Mouse (Mus musculus) layer of hippocampus, postnatal 14 days (tissue): ENCODE measurements around the gene Sptb. TPM values are rescaled to one million over a fixed set of nuclear protein-coding genes. Genes with fewer than 3 reads are reported as not detected.

Experiments used
- DNase-seq, 2 experiments: peaks; one replicate each; pipeline ENCODE4 v3.0.0; 2021 to 2022; ENCODE audit warnings: low spot score in 2 of 2, mixed read lengths in 1 of 2
- total RNA-seq, 2 experiments: library from RNA; stranded (reverse); gene quantifications; 2 replicates each; pipeline ENCODE4 v1.2.3; 2021

Sptb gene
- total RNA-seq, 2 experiments from 2014 or later = 86.2 to 86.6 TPM

- DNase-seq = no peak
These were observed 35.0 kb downstream of the Sptb start for GRCm38 (mm10) chr12:76675364-76675763.

DNA sequence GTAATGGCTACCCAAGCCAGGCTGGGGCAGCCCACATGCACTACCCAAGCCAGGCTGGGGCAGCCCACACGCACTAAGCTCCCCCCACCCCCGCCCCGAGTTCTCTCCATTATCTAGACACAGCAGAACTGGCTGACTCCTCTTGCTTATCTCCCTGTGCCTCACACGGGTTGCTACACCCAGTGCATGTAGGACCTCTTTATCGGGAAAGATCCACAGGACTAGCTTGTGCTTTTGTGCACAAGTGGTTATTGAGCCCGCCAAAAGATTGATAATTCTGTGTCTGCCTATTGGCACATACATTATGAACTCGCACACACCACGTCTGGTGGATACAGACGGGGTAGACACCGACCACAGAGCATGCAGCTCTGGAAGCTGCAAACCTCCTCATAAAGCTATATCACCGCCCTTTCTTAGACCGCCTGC lies 36.5 kb downstream of the Sptb start:
- no peak for DNase-seq

GRCm38 (mm10) chr12:76672008-76672407 lies 38.3 kb downstream of the Sptb start:
- no peak for DNase-seq

GRCm38 (mm10) chr12:76670533-76671086 lies 39.7 kb downstream of the Sptb start:
- no peak for DNase-seq

DNA sequence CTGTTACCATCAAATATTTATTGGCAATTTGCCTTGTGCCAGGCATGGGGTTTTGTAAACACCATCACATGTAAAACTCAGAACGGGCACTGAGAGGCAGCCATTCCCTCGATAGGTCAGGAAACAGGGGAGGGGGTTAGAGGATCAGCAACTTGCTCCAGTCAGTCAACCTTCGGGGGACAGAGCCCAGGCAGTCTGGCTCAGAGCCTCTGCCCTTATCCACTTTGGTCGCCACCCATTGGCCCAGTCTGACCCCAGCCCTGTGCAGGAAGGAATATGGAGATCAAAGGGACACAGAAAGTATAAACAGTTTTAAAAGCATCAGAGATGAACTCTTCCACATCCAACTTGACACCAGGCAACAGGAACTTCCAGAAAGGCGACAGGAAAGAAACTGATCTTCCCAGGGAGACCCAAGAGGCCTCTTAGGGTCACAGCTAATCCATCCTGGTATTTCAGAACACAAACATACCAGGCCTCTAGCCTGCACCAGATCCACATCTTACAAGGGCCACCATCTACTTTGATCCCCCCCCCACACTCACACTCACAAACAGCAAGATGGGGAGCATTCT lies 40.3 kb downstream of the Sptb start:
- no peak for DNase-seq

- DNase-seq = no peak
These were observed 41.5 kb downstream of the Sptb start for GRCm38 (mm10) chr12:76668654-76669419.

GRCm38 (mm10) chr12:76651788-76652345 lies 58.5 kb downstream of the Sptb start:
- DNase-seq = no peak

- DNase-seq = peak; percentile 65 to 70
These were observed 60.3 kb downstream of the Sptb start for GRCm38 (mm10) chr12:76649708-76650687.

DNA sequence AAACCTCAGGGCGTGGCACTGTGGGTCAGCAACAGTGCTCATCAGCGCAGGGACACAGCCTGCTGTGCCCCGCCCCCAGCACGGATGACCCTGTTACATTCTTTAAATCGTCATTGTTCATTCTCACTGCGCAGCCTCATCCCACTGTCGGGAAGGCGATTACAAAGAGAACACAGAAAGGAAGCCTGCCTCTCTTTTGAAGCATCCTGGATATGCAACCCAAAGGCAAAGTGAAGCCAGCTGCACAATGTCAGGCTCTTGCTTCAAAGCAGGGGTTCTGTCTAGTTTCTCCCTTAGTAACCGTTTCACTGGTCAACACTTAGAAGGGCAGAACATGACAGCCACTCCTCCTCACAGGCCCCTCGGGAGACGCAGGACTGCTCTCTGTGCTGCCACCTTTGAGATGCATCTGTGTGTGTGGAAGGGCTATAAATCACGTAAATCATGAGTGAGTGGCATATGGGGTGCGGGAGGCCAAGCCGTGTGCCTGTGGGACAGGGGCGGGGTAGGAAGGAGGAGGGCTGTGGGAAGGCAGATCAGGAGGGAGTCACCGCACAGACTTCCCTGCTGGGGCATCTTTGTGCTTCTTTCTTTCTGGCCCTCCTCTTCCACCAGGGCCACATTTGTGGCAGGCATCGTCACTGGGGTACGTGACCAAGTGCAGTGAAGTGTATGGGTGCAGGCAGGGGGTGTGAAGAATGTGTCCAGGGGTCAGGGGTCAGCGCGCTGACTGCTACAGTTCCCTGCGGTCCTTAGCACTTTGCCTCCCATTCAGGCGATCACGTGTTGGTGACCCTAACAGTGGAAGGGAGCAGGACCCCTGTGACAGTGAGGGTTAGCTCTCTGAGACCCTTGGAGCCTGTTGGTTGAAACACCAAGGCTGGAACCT lies 64.9 kb downstream of the Sptb start:
- no peak for DNase-seq

DNA sequence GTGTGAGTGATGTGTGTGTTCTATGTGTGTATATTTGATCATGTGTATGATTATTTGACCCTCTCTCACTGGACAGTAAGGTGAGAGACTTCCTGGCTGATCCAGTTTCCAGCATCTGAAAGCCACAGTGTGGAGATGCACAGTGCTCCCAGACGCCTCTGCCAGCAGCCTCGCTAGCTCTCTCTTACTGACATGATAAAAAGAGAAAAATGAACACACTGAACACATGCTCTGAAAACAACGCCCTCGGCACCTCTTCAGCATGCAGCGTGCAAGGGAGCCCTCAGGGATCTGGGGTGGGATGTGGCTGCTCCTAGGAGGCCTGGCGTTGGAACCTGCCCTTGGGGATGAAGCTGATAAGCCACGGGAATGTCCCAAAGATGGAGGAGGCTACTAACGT lies 66.7 kb downstream of the Sptb start:
- no peak for DNase-seq

DNA sequence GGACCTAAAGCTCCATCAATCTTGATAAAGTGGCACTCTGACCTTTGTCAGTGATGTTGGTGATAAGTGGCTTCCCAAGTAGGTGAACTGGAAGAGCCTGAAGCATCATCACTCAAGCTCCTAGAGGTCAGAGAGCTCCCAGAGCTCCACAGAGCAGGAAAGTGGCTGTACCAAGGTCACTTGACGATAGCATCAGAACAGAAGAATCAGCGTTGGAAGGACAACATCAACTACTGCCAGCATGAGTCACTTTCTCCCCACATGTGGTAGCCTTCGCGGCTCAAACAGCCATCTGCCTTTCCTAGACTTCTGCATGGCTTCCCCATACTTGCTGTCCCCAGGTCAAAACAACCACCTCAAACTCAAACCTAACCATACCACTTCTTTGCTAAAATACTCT lies 67.7 kb downstream of the Sptb start:
- no peak for DNase-seq

DNA sequence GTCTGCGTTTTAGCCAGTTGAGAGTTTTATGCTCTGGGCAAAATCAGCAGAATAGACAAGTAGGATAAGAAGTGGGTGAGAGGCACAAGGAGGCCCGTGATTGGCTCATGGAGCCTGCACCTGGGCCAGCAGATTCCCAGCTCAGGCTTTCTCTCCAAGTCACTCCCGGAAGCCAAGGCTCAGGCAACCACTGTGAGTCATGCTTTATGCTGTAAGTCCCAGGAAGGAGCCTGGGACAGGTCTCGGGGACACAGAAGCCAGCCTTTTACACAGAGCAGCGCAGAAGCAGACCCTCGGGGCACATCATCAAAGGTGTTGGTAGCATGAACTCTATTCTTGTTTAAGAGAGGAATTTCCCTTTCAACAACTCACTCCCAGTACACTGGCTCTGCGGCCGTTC lies 69.7 kb downstream of the Sptb start:
- DNase-seq = no peak

DNA sequence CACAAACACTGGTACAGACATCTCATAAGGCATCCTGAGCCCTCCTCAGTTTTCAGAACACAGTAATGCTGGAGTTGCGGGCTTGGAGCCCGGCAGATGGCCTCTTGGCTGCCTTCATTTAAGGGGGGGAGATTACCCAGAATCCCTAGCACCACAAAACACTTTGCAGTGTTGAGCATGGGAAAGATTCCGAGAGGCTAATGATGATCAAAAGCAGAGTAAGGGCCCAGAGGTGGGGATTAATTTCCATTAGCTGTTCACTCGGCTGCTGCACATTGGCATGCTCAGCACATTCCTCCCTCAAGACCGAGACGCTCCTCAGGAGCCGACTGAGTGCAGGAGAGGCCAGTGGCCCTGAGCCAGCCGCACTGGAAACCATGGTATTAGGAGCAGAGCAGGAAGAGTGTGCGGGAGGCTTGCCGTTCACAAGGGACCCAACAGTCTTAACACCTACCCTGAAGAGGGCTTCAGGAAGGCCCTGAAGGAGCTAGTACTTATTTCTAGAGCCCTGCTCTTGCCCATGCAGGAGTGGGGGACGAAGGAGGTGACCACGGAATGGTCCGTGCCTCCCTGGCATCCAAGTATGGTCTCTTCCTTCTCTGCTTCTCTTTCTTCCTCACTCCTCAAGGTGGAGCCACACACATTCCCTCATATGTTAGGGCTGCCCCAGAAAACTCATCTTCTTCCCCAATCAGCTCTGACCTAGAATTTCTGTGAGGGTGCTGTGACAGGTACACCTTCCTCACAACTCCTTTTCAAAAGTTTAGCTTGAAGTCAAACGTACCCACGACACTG lies 75.3 kb downstream of the Sptb start:
- peak; percentile 27 to 36 for DNase-seq

GRCm38 (mm10) chr12:76623374-76623773 lies 87.0 kb downstream of the Sptb start:
- DNase-seq = peak; percentile 42 to 49

- no peak for DNase-seq
These were observed 90.5 kb downstream of the Sptb start for GRCm38 (mm10) chr12:76619847-76620246.

- DNase-seq = no peak
These were observed 92.2 kb downstream of the Sptb start for GRCm38 (mm10) chr12:76618175-76618574.

DNA sequence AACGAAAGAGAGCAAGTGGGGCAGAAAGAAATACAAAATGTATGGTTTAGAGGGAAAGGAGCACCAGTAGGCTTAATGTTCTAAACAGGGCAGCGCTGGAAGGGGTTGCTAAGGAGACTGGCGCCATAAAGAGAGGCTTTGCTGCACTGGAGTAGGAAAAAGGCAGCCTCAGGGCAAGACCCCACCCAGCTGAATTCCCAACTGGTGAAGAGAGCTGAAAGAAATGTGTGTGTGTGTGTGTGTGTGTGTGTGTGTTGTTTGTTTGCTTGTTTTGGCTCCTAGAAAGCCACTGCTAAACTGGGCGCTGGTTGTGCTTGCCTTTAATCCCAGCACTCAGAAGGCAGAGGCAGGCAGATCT lies 94.8 kb downstream of the Sptb start:
- DNase-seq = no peak

DNA sequence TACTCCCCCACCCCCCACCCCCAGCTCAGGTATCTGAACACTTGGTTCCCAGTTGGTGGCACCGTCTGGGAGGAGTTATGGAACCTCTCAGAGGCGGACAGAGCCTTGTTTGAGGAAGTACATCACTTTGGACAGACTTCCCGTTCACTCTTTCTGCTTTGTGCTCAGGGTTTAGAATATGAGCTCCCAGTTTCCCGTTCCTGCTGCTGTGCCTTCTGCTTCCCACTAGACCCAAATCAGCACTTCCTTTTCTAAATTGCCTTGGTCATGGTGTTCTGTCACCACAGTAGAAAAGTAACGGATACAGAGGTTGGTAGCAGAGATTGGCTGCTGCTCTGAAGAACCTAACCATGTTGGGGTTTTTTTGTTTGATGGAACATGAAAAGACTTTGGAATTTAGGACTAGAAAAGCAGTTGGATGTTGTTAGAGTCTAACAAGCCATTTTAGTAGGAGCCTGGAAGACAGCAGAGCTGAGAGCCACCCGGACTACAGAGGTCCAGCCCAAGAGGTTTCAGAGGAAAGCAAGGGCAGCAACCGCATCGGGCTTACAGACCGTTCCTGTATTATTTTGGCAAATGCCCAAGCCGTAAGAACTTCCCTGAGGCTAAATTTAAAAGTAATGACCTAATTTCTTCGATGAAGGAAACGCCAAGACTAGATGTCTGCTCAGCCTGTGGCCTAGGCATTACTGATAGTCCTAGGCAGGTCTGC lies 95.3 kb downstream of the Sptb start:
- DNase-seq = peak in 1 of 2 experiments; percentile 33

GRCm38 (mm10) chr12:76612621-76613020 lies 97.7 kb downstream of the Sptb start:
- DNase-seq = no peak
